25 mouse cellular contexts compared by ENCODE assay signal in the genomic region with DNA sequence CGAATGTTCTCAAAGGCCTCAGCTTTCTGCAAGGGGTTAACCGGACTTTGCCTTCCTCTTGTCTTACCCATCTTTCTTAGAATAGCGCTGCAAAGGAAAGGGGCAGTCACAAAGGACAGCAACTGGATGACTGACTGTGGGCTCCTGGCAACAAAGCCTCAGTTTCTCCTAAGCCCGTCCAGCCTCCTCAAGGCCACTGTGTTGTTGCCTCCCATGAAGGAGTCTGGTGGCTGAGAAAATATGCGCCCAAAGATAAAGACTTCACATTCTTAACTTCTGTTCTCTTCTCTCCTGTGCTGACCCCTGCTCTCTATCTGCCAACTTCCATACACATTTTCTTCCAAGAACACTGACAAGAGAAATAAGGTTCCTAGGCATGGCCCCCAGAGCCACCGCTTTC.
A peak's percentile ranks its signal among the peaks of the same experiment; 100 is the strongest.
DNase-seq lines count a peak whose midpoint lies in the region; ATAC-seq lines count a peak whose summit lies in the region.
"Had no signal": no experiment of that assay in that cellular context is flagged by ENCODE, and none has a peak within 500 bp of the region (broad histone marks: within the 10 kb centered on the region; RNA-seq: fewer than 3 reads in every experiment).

No protein-coding gene starts in this region.

- peak overlapping the region; percentile 97 for H3K27ac ChIP-seq in heart, embryonic 12.5 days (ENCODE audit: poor library complexity, severe bottlenecking)
- peak overlapping the region; percentile 93 for H3K27ac ChIP-seq in heart, embryonic 15.5 days
- peak overlapping the region; percentile 91 for H3K27ac ChIP-seq in limb, embryonic 15.5 days
- no peak overlapping the region for H3K27ac ChIP-seq in limb, embryonic 10.5 days
- H3K27ac ChIP-seq: embryonic facial prominence, embryonic 13.5 days; forebrain, embryonic 10.5 days; forebrain, embryonic 13.5 days; hindbrain, embryonic 10.5 days; hindbrain, embryonic 13.5 days; intestine, embryonic 15.5 days; kidney, embryonic 15.5 days had no signal

- H3K4me1 ChIP-seq in heart, embryonic 12.5 days (replicated peaks): peaks cover 20% of the 10 kb centered on the region
- H3K4me1 ChIP-seq in heart, embryonic 15.5 days (replicated peaks): peaks cover 16% of the 10 kb centered on the region
- peaks cover 16% of the 10 kb centered on the region for H3K4me1 ChIP-seq in limb, embryonic 15.5 days
- H3K4me1 ChIP-seq in limb, embryonic 10.5 days: peaks cover 6% of the 10 kb centered on the region

- intact Hi-C loops in heart, postnatal 36 days (cut with DNase I): no loop called here

- no peak overlapping the region for H3K4me3 ChIP-seq in heart, embryonic 12.5 days
- H3K4me3 ChIP-seq in heart, embryonic 15.5 days: no peak overlapping the region
- H3K4me3 ChIP-seq in limb, embryonic 15.5 days: no peak overlapping the region
- H3K4me3 ChIP-seq in limb, embryonic 10.5 days: no peak overlapping the region
- H3K4me3 ChIP-seq: embryonic facial prominence, embryonic 13.5 days; forebrain, embryonic 10.5 days; forebrain, embryonic 13.5 days; hindbrain, embryonic 10.5 days; hindbrain, embryonic 13.5 days; intestine, embryonic 15.5 days; kidney, embryonic 15.5 days had no signal

- no peak for ATAC-seq in heart, embryonic 12.5 days (ENCODE audit: insufficient number of reproducible peaks, low FRiP score)
- no peak for ATAC-seq in heart, embryonic 15.5 days (replicated peaks; ENCODE audit: insufficient number of reproducible peaks, insufficient read depth, low FRiP score, low read depth)
- no peak for ATAC-seq in limb, embryonic 15.5 days (ENCODE audit: insufficient number of reproducible peaks, low FRiP score, low TSS enrichment, low read depth)
- ATAC-seq: CD4-positive, CD25-positive, alpha-beta regulatory T cell, adult 4 months; forebrain, embryonic 13.5 days; forebrain, embryonic 16.5 days; hindbrain, embryonic 16.5 days had no signal

- H3K27me3 ChIP-seq in heart, embryonic 12.5 days (replicated peaks): no peaks in the 10 kb centered on the region
- H3K27me3 ChIP-seq in heart, embryonic 15.5 days: no peaks in the 10 kb centered on the region
- no peaks in the 10 kb centered on the region for H3K27me3 ChIP-seq in limb, embryonic 15.5 days
- H3K27me3 ChIP-seq in limb, embryonic 10.5 days (ENCODE audit: low read depth, poor library complexity, severe bottlenecking): no peaks in the 10 kb centered on the region
- H3K27me3 ChIP-seq: embryonic facial prominence, embryonic 13.5 days; forebrain, embryonic 13.5 days; hindbrain, embryonic 13.5 days; intestine, embryonic 15.5 days; kidney, embryonic 15.5 days had no signal

- no peaks in the 10 kb centered on the region for H3K9me3 ChIP-seq in heart, embryonic 12.5 days (replicated peaks)
- H3K9me3 ChIP-seq in heart, embryonic 15.5 days (replicated peaks): no peaks in the 10 kb centered on the region
- H3K9me3 ChIP-seq in limb, embryonic 15.5 days: no peaks in the 10 kb centered on the region
- no peaks in the 10 kb centered on the region for H3K9me3 ChIP-seq in limb, embryonic 10.5 days (replicated peaks)
- H3K9me3 ChIP-seq: embryonic facial prominence, embryonic 13.5 days; forebrain, embryonic 10.5 days; forebrain, embryonic 13.5 days; hindbrain, embryonic 10.5 days; hindbrain, embryonic 13.5 days; intestine, embryonic 15.5 days; kidney, embryonic 15.5 days had no signal

- no peak overlapping the region for H3K9ac ChIP-seq in heart, embryonic 12.5 days
- H3K9ac ChIP-seq in heart, embryonic 15.5 days: no peak overlapping the region
- no peak overlapping the region for H3K9ac ChIP-seq in limb, embryonic 15.5 days
- H3K9ac ChIP-seq: embryonic facial prominence, embryonic 13.5 days; forebrain, embryonic 13.5 days; hindbrain, embryonic 13.5 days; intestine, embryonic 15.5 days; kidney, embryonic 15.5 days had no signal

- peak; percentile 73 for DNase-seq in heart, adult 11 months
- no peak for DNase-seq in heart, postnatal 36 days
- no peak for DNase-seq in heart, adult 9 months (ENCODE audit: low spot score in 2 of 2)
- DNase-seq in heart, adult 8-10 months (ENCODE audit: low spot score): no peak
- DNase-seq in limb, embryonic 10.5 days (ENCODE audit: low spot score): no peak
- DNase-seq: adrenal gland, adult 2 months; cerebellum, adult 11 months; cerebellum, adult 2 months; cerebellum, adult 9-11 months; gastrocnemius, postnatal 25 days; kidney, adult 11 months; kidney, adult 8-10 months had no signal

- H3K36me3 ChIP-seq in heart, embryonic 12.5 days: no peaks in the 10 kb centered on the region
- no peaks in the 10 kb centered on the region for H3K36me3 ChIP-seq in heart, embryonic 15.5 days
- no peaks in the 10 kb centered on the region for H3K36me3 ChIP-seq in limb, embryonic 15.5 days
- no peaks in the 10 kb centered on the region for H3K36me3 ChIP-seq in limb, embryonic 10.5 days
- H3K36me3 ChIP-seq: embryonic facial prominence, embryonic 13.5 days; forebrain, embryonic 10.5 days; hindbrain, embryonic 10.5 days; hindbrain, embryonic 13.5 days; intestine, embryonic 15.5 days; kidney, embryonic 15.5 days had no signal

- no peak overlapping the region for H3K4me2 ChIP-seq in heart, embryonic 12.5 days
- no peak overlapping the region for H3K4me2 ChIP-seq in heart, embryonic 15.5 days
- no peak overlapping the region for H3K4me2 ChIP-seq in limb, embryonic 15.5 days
- H3K4me2 ChIP-seq: embryonic facial prominence, embryonic 13.5 days; forebrain, embryonic 13.5 days; hindbrain, embryonic 13.5 days; intestine, embryonic 15.5 days; kidney, embryonic 15.5 days had no signal

- 76% methylated on average over 6 of the region's 6 CpGs for WGBS in heart, embryonic 12.5 days
- 76% methylated on average over 6 of the region's 6 CpGs for WGBS in heart, embryonic 15.5 days
- WGBS in limb, embryonic 15.5 days: 84% methylated on average over 6 of the region's 6 CpGs
- 82% methylated on average over 6 of the region's 6 CpGs for WGBS in limb, embryonic 10.5 days
